Mouse (Mus musculus): ENCODE results near the gene Ublcp1. TPM values are rescaled to one million over a fixed set of nuclear protein-coding genes. Genes with fewer than 3 reads are reported as not detected.

Ublcp1 gene
- total and polyA plus RNA-seq, 3 experiments = 18.9 to 34.1 (median 26.7) TPM

DNA sequence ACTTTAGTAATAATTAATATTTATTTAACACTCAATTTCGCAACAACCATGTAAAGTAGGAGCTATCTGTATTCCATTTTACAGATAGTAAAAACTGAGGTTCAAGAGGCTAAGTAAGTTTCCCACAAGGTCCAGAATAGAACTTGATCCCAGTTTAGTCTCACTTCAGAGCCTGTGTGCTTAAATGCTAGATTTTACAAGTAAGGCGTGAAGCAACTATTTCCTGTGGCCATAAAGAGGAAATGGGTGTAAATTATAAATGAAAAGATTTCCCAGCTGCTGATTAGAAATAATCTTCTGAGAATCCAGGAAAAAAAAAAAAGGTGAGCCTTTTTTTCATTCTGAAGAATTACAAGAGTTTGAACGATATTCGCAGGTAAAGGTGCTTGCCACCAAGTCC is 65.2 kb downstream of the Ublcp1 start:
- TF ChIP-seq NRF1 (IDR thresholded peaks at IDR 0.05; ENCODE audit: low read depth, low read length) (no peak), MAFK (IDR thresholded peaks at IDR 0.05; ENCODE audit: insufficient replicate concordance, low read length) (no peak), CTCF (conservative IDR thresholded peaks at IDR 0.05 in 1 of 2, IDR thresholded peaks at IDR 0.05 in 1 of 2; ENCODE audit: low read depth in 2 of 2, low read length in 2 of 2) (no peak), MAZ (IDR thresholded peaks at IDR 0.05; ENCODE audit: low read depth, low read length) (no peak), ZKSCAN1 (IDR thresholded peaks at IDR 0.05; ENCODE audit: borderline replicate concordance, low read depth, low read length) (no peak), USF2 (conservative IDR thresholded peaks at IDR 0.05; ENCODE audit: low read depth, low read length) (no peak), UBTF (IDR thresholded peaks at IDR 0.05; ENCODE audit: low read depth, low read length) (no peak), SMC3 (IDR thresholded peaks at IDR 0.05; ENCODE audit: low read depth, low read length) (no peak), ELF1 (IDR thresholded peaks at IDR 0.05; ENCODE audit: low read depth, low read length) (no peak), SIN3A (IDR thresholded peaks at IDR 0.05; ENCODE audit: low read length) (no peak), IRF4 (IDR thresholded peaks at IDR 0.05; ENCODE audit: low read depth, low read length) (no peak), CHD2 (IDR thresholded peaks at IDR 0.05; ENCODE audit: low read length) (no peak), USF1 (IDR thresholded peaks at IDR 0.05; ENCODE audit: low read depth, low read length) (no peak), ZMIZ1 (IDR thresholded peaks at IDR 0.05; ENCODE audit: low read depth, low read length) (no peak), NELFE (IDR thresholded peaks at IDR 0.05; ENCODE audit: low read depth, low read length) (no peak), JUN (IDR thresholded peaks at IDR 0.05; ENCODE audit: insufficient read depth, low read depth, low read length) (no peak), RAD21 (IDR thresholded peaks at IDR 0.05; ENCODE audit: low read depth, low read length) (no peak), POLR2AphosphoS2 (IDR thresholded peaks at IDR 0.05; ENCODE audit: low read depth, low read length) (no peak)
- no peaks in the 10 kb centered on the region for H3K9me3 ChIP-seq (replicated peaks; ENCODE audit: low read length)
- no peak overlapping the region for H3K4me3 ChIP-seq (replicated peaks in 1 of 3; ENCODE audit: low read depth in 2 of 3, low read length in 2 of 3, poor library complexity in 1 of 3)
- H3K9ac ChIP-seq (ENCODE audit: insufficient read depth, low read depth) = no peak overlapping the region
- no peak overlapping the region for H3K4me2 ChIP-seq (ENCODE audit: insufficient read depth, low read depth, poor library complexity, severe bottlenecking)
- H3K79me2 ChIP-seq (replicated peaks; ENCODE audit: control insufficient read depth, extremely low read depth, insufficient read depth, poor library complexity, severe bottlenecking) = no peaks in the 10 kb centered on the region
- dilution Hi-C loops (cut with MboI; ENCODE audit: extremely low pct_ligation_motif_present, extremely low pct_unique_long_range_greater_than_20kb, low sequenced_read_pairs) (no loop called here), in situ Hi-C loops (cut with MboI; ENCODE audit: low pct_ligation_motif_present, low pct_unique_long_range_greater_than_20kb, low sequenced_read_pairs) (no loop called here)
- no peaks in the 10 kb centered on the region for H3K27me3 ChIP-seq (replicated peaks)
- no peaks in the 10 kb centered on the region for H3K36me3 ChIP-seq (replicated peaks in 1 of 2; ENCODE audit: control insufficient read depth in 1 of 2, insufficient read depth in 1 of 2, low read length in 1 of 2)
- no peak for DNase-seq (ENCODE audit: extremely low read depth)
- H3K27ac ChIP-seq (ENCODE audit: insufficient read depth, low read depth) = no peak overlapping the region
- peaks cover 0 to 1% of the 10 kb centered on the region in 2 experiments; a peak in 1 of 4 replicates for H3K4me1 ChIP-seq (ENCODE audit: control insufficient read depth in 1 of 2, insufficient read depth in 2 of 2)

Other genes with a start within 250 kb of the Ublcp1 start
- not detected in 2 replicates for gene Il12b, start 70.4 kb downstream of the Ublcp1 start, total RNA-seq (2012; rRNA removed)
- gene Il12b, start 70.4 kb downstream of the Ublcp1 start, total RNA-seq (2014; rRNA removed) = 0.23 TPM in 1 of 2 replicates, not detected in the other
- gene Il12b, start 70.4 kb downstream of the Ublcp1 start, polyA plus RNA-seq (2012; ENCODE audit: insufficient read length, low read depth) = not detected in 2 replicates
- 38.4 and 44.5 TPM in 2 replicates for gene Rnf145, start 48.5 kb upstream of the Ublcp1 start, total RNA-seq (2012; rRNA removed)
- gene Rnf145, start 48.5 kb upstream of the Ublcp1 start, total RNA-seq (2014; rRNA removed) = 52.8 and 60.5 TPM in 2 replicates
- gene Rnf145, start 48.5 kb upstream of the Ublcp1 start, polyA plus RNA-seq (2012; ENCODE audit: insufficient read length, low read depth) = 44.3 and 46.3 TPM in 2 replicates
- gene Ebf1, start 146.8 kb upstream of the Ublcp1 start, total RNA-seq (2012; rRNA removed) = 24.9 and 37.8 TPM in 2 replicates
- gene Ebf1, start 146.8 kb upstream of the Ublcp1 start, total RNA-seq (2014; rRNA removed) = 42.8 and 44.2 TPM in 2 replicates
- 52.5 and 60.7 TPM in 2 replicates for gene Ebf1, start 146.8 kb upstream of the Ublcp1 start, polyA plus RNA-seq (2012; ENCODE audit: insufficient read length, low read depth)

Measured in CH12.LX (cell line).